Mouse (Mus musculus) heart, embryonic 11.5 days (tissue): ENCODE data around the gene Slc6a2. TPM values are rescaled to one million over a fixed set of nuclear protein-coding genes. Genes with fewer than 3 reads are reported as not detected.

Experiments
- ATAC-seq: fragments of 200-750 bp; cut with Nextera tagmentation; replicated peaks from 2 replicates; pipeline ENCODE4 v1.8.0; 2017; ENCODE audit warnings: moderate library complexity; ENCODE audit not compliant: insufficient number of reproducible peaks, low FRiP score, low TSS enrichment
- H3K27ac ChIP-seq: fragments of 300-500 bp; sonication (generic); 2 replicates; pipeline ENCODE4 v1.5.1; 2014; ENCODE audit warnings: mild to moderate bottlenecking, low read depth, low read length
- H3K27me3 ChIP-seq: fragments of 300-500 bp; sonication (generic); 2 replicates; pipeline ENCODE4 v1.6.1; 2014; ENCODE audit warnings: mild to moderate bottlenecking, low read length, mixed read lengths; ENCODE audit not compliant: control insufficient read depth, insufficient read depth
- H3K36me3 ChIP-seq: fragments of 300-500 bp; sonication (generic); 2 replicates; pipeline ENCODE4 v1.6.1; 2014; ENCODE audit warnings: mild to moderate bottlenecking, low read length, moderate library complexity, mixed read lengths; ENCODE audit not compliant: control insufficient read depth, insufficient read depth
- H3K4me1 ChIP-seq: fragments of 300-500 bp; sonication (generic); 2 replicates; pipeline ENCODE4 v1.6.1; 2014; ENCODE audit warnings: low read length; ENCODE audit not compliant: control insufficient read depth, insufficient read depth
- H3K4me2 ChIP-seq: fragments of 300-500 bp; sonication (generic); 2 replicates; pipeline ENCODE4 v1.6.1; 2014; ENCODE audit warnings: mild to moderate bottlenecking, moderate library complexity
- H3K4me3 ChIP-seq: fragments of 300-500 bp; sonication (generic); 2 replicates; pipeline ENCODE4 v1.5.1; 2014; ENCODE audit warnings: low read depth, low read length
- H3K9ac ChIP-seq: fragments of 300-500 bp; sonication (generic); 2 replicates; pipeline ENCODE4 v1.6.1; 2014; ENCODE audit warnings: mild to moderate bottlenecking, low read depth, low read length, moderate library complexity
- H3K9me3 ChIP-seq: fragments of 300-500 bp; sonication (generic); replicated peaks from 2 replicates; pipeline ENCODE4 v1.6.1; 2016; ENCODE audit warnings: low read length; ENCODE audit not compliant: control insufficient read depth
- WGBS: fragments of 180-500 bp; shearing (Covaris S2); extraction: QIAGEN DNeasy Blood & Tissue Kit; methylation state at CpG from one replicate; pipeline ENCODE4 v1.1.7; 2014; ENCODE audit not compliant: insufficient replicate concordance; 5-methylcytosine and 5-hydroxymethylcytosine counted together
- polyA plus RNA-seq: library from polyadenylated mRNA; unstranded; fragments of >200 nt; fragmentation: Nextera tagmentation; extraction: Ambion mirVana; gene quantifications from 2 replicates; pipeline ENCODE4 v1.2.1, GENCODE M21; 2014

Gene Slc6a2
- polyA plus RNA-seq, result not detected in 2 replicates

DNA sequence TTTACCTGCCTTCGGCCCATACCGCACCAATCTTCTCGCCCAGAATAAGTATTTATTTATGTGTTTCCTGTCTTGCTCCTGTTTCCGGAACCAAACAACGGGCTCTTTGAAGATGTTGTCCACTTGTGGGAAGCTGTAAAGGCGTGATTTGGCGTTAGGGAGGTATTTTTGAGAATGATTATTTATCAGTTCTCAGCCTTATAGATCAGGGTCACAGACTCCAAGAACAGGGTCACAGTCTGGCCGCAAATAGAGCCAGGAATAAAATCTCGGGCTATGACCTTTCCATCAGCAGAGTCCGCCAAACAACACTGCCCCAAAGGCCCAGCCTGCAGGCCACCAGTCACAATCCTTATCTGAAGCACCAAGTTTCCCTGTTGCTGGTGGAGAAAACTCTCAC, at the start of gene Slc6a2:
Slc6a2 (plus strand) TSS at position 301 of the 400 bp plus-strand sequence.
- H3K27me3 ChIP-seq, result peaks cover 62% of the 10 kb centered on the region
- H3K9me3 ChIP-seq, result no peaks in the 10 kb centered on the region
- no peak within 1 kb of the TSS for H3K9ac ChIP-seq
- H3K4me3 ChIP-seq, result peak within 1 kb of the TSS; percentile 49
- peaks cover 8% of the 10 kb centered on the region; the same call in 1 of the 2 replicates for H3K4me1 ChIP-seq
- 56% methylated on average over 10 of the region's 10 CpGs for WGBS
- no peak for ATAC-seq
- H3K27ac ChIP-seq, result no peak within 1 kb of the TSS
- H3K36me3 ChIP-seq, result no peaks in the 10 kb centered on the region
- H3K4me2 ChIP-seq, result peak within 1 kb of the TSS; percentile 90

DNA sequence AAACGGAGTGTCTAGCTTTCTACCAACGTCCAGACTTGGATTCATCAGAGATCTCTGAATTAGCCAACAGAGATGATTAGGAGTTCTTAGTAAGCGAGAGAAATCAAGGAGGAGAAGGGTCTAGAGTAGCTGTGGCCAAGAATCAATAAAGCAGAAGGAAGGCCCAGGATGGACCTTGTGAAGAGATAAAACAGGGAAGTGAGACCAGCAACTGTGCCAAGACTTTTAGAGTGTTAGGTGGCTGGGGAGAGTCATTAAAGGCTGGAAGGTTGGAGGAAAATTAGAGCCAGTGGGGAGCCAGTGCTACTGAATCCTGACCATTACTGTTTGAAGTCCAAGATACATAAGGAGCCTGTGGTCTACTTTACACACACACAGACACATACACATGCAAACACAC, 48.4 kb upstream of the Slc6a2 start:
- Histone ChIP-seq H3K4me3 (no peak overlapping the region), H3K27me3 (no peaks in the 10 kb centered on the region), H3K4me2 (no peak overlapping the region), H3K4me1 (no peaks in the 10 kb centered on the region), H3K36me3 (no peaks in the 10 kb centered on the region), H3K9me3 (no peaks in the 10 kb centered on the region), H3K27ac (no peak overlapping the region), H3K9ac (no peak overlapping the region)
- no peak for ATAC-seq
- WGBS, result 76% methylated on average over 3 of the region's 3 CpGs

DNA sequence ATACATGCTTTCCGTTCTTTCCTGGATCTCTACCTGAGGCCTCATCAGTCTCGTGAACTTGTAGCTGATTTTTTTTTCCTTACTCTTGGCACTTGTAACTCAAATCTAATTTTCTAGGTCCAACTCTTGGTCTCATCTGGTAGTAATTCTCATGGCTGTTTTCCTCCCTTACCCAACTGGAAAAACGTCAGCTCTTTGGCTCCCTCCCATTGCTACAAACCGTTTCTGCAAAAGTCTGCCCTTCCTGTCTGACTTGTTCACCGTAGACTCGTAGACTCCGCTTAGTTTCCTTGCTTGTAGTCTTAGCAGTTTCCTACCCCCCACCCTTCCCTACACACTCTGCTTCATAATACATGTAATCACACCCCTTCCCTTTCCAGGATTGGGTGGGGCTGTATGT, 46.5 kb upstream of the Slc6a2 start:
- Histone ChIP-seq H3K4me2 (no peak overlapping the region), H3K9ac (no peak overlapping the region), H3K4me1 (no peaks in the 10 kb centered on the region), H3K27me3 (no peaks in the 10 kb centered on the region), H3K36me3 (no peaks in the 10 kb centered on the region), H3K9me3 (no peaks in the 10 kb centered on the region), H3K27ac (no peak overlapping the region), H3K4me3 (no peak overlapping the region)
- ATAC-seq, result no peak
- WGBS, result 75% methylated on average over 7 of the region's 7 CpGs

DNA sequence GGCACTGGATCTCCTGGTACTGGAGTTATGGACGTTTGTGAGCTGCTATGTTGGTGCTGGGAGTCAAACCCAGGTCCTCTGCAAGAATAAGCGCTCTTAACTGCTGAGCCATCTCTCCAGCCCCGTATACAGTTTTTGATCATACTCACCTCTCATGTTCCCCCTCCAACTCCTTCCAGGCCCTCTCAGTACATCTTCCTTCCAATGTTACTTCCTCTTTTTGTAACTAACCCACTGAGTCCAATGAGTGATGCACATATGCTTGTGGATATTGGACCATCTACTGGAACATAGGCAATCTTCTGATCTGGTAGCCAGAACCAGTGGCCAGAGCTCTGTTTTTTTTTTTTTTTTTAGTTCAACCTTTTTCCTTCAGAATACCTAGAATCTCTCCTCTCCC, 43.8 kb upstream of the Slc6a2 start:
- ATAC-seq, result no peak
- WGBS, result 85% methylated on average over 3 of the region's 3 CpGs
- Histone ChIP-seq H3K4me3 (no peak overlapping the region), H3K4me1 (no peaks in the 10 kb centered on the region), H3K27ac (no peak overlapping the region), H3K9ac (no peak overlapping the region), H3K27me3 (no peaks in the 10 kb centered on the region), H3K36me3 (no peaks in the 10 kb centered on the region), H3K9me3 (no peaks in the 10 kb centered on the region), H3K4me2 (no peak overlapping the region)

DNA sequence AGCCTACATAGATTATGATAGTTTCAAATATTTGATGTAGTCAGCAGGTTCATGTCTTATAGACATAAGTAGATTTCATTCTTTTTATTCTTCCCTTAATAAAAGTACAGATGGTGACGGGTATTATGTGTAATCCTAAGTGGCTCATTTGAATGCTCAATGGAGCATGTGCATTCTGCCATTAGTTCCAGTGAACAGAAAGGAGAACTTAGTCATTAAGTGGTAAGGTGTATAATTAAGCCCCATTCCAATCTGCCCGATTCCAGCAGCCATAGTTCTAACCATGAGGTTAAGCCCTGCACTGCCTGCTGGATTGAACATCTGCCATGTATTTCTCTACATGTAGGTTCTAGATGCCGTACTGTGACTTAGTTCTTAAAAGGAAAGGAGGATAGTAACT, 38.1 kb upstream of the Slc6a2 start:
- 80% methylated on average over 3 of the region's 3 CpGs for WGBS
- Histone ChIP-seq H3K27ac (no peak overlapping the region), H3K27me3 (no peaks in the 10 kb centered on the region), H3K9ac (no peak overlapping the region), H3K4me3 (no peak overlapping the region), H3K4me2 (no peak overlapping the region), H3K36me3 (no peaks in the 10 kb centered on the region), H3K9me3 (no peaks in the 10 kb centered on the region), H3K4me1 (no peaks in the 10 kb centered on the region)
- ATAC-seq, result no peak

DNA sequence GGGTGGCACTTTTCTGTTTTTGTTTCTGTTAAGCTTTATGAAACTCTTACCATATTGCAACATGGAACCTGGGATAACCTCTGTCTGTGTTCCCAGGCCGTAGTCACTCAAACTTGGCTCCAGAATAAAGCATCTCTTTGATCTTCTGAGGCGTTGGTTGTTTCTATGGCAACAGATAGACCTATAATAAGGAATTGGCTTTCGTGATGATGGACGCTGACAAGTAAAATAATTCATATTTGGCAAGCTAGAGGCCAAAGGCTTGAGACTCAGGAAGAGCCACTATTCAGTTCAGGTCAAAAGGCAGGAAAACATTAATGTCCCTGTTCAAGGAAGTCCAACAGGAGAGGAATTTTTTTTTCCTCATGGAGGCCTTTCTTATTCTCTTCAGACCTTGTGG, 30.9 kb upstream of the Slc6a2 start:
- WGBS, result 77% methylated on average over 4 of the region's 4 CpGs
- Histone ChIP-seq H3K36me3 (no peaks in the 10 kb centered on the region), H3K4me1 (no peaks in the 10 kb centered on the region), H3K27me3 (no peaks in the 10 kb centered on the region), H3K9ac (no peak overlapping the region), H3K4me2 (no peak overlapping the region), H3K4me3 (no peak overlapping the region), H3K27ac (no peak overlapping the region), H3K9me3 (peaks cover 2% of the 10 kb centered on the region; the same call in 1 of the 2 replicates)
- no peak for ATAC-seq

DNA sequence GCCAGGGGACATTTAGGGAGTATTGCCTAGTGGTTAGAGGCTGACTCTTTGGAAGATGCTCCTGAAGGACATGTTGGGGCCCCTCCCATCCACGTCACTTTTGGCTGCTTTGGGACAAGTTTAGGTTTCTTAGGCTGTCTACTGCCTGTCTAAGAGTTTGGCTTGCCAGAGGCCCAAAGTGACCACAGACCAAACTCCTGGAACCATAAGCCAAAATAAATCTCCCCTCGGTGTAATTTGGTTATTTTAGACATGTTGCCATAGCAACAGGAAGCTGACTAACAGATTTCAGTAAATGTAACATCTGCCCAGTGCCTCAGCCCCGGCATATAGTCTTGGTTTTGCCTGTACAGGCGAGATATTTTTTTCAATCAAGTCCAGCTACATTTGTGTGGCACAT, 21.8 kb upstream of the Slc6a2 start:
- no peaks in the 10 kb centered on the region; the same call in 1 of the 2 replicates for H3K4me1 ChIP-seq
- no peak overlapping the region for H3K9ac ChIP-seq
- H3K27me3 ChIP-seq, result no peaks in the 10 kb centered on the region; the same call in 1 of the 2 replicates
- H3K9me3 ChIP-seq, result no peaks in the 10 kb centered on the region
- no peak for ATAC-seq
- WGBS, result 73% methylated on average over 4 of the region's 4 CpGs
- no peak overlapping the region for H3K27ac ChIP-seq
- no peaks in the 10 kb centered on the region for H3K36me3 ChIP-seq
- no peak overlapping the region for H3K4me3 ChIP-seq
- H3K4me2 ChIP-seq, result no peak overlapping the region

DNA sequence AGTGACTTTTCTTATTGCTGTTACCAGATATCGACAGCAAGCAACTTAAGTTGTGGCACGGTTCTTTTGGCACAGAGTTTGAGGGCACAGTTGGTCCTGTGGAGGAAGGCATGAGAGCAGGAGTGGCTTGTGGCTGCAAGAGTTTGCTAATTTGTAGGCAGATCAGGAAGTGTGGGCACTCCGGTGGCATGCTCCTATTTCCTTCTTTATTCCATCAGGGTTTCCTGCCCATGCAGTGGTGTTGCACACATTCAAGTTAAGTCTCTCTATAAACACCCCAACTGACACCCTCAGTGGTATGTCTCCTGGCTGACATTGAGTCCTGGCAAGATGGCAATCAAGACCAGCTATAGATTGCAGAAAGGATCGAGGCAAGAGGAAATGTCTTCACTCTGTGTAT, 10.8 kb upstream of the Slc6a2 start:
- 80% methylated on average over 4 of the region's 4 CpGs for WGBS
- H3K4me1 ChIP-seq, result no peaks in the 10 kb centered on the region
- H3K27ac ChIP-seq, result no peak overlapping the region
- H3K9me3 ChIP-seq, result no peaks in the 10 kb centered on the region
- no peak overlapping the region for H3K9ac ChIP-seq
- no peaks in the 10 kb centered on the region for H3K36me3 ChIP-seq
- no peak overlapping the region for H3K4me2 ChIP-seq
- no peak overlapping the region for H3K4me3 ChIP-seq
- no peak for ATAC-seq
- H3K27me3 ChIP-seq, result no peaks in the 10 kb centered on the region

DNA sequence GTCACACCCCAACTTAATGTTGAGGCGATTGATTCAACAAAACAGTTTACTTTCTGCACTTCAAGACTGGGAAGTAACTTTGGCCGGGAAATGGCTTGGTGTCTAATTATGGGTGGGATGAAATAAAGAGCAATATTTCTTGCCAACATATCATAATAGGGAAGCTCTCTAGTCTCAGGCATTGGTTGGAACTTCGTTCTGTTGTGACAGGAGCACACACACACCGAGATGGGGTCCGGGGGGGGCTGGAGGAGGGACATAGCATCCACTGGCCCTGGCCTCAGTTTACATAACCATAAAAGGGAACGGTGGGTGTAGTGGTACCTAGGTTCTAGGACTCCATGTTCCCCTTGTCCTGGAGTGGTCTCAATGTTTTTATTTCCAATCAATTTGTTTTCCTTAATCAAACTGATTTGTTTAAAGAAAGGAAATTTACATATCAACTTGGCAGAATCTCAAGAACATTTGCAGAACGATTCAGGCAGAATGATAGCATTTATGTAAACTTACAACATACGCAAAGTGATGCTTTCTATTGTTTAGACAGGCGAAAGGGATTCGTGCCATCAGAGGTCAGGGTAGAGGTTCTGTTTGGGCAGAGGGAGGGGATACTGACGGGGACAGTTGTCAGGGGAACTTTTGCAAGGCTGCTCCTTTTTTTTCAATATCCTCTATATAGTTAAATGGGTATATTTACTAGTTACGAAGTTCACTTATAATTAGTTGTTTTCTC, 9.1 kb upstream of the Slc6a2 start:
- no peak overlapping the region for H3K27ac ChIP-seq
- 71% methylated on average over 12 of the region's 12 CpGs for WGBS
- no peaks in the 10 kb centered on the region for H3K4me1 ChIP-seq

More for the DNA sequence above, 9.1 kb upstream of the Slc6a2 start:
- Histone ChIP-seq H3K9ac (no peak overlapping the region), H3K9me3 (no peaks in the 10 kb centered on the region), H3K36me3 (no peaks in the 10 kb centered on the region), H3K4me3 (no peak overlapping the region), H3K4me2 (no peak overlapping the region), H3K27me3 (no peaks in the 10 kb centered on the region)
- ATAC-seq, result no peak
